Mouse (Mus musculus) megakaryocyte, embryonic 14.5 days (primary cell): ENCODE measurements around the gene Map3k7cl.

ENCODE experiments used
- FLI1 ChIP-seq: IDR thresholded peaks from 2 replicates; pipeline ENCODE4 v1.6.1; 2012; ENCODE audit warnings: low read length, inconsistent platforms, mixed read lengths
- GATA1 ChIP-seq: IDR thresholded peaks from 3 replicates; pipeline ENCODE4 v1.6.1; 2012; ENCODE audit warnings: mixed read lengths, low read length, inconsistent platforms, borderline replicate concordance

- TF ChIP-seq GATA1 (no peak), FLI1 (no peak)
Measured at GRCm38 (mm10) chr16:87621246-87621645, 68.1 kb downstream of the Map3k7cl start.
